Mouse (Mus musculus): ENCODE data around the gene Fam180a.

DNA sequence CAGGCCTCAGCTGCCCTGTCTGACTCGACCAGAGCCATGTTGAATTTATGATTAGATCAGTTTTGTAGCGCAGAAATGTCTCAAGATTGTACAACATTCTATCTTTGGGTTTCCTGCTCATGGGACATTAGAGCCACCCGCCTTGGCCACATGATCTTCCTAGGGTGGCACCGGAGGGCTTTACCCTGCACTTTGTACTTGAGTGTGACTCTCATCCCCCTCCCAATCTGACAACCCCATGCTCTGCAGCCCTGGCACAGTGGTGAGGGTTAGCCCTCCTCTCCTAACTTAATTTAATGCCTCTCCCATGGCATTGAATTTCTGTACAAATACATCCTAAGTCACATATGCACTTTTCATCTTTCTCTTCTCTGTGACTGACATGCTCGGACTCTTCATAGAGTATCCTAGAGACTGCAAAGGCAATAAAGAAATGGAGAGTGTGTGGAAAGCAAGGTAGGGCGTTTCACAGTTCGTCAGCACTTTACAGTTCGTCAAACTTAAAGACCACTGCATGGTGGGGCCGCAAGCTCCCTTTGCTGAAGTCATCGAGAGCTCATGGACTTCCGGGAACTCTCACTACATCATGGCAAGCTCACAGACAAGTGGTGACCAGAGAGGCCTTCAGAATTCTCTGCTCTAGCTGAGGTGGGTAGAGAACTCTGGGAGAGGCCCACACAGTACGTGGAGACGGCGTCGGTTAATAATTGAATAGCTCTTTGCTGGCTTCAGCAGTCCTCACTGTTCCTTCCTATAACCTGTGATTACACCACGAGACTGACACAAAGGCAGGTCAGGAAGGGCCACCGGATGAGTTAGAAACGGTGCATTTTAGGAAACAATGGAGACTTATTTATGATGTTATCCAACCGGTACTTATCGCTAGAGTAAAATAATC, 53.8 kb downstream of the Fam180a start:
- no peak for TF ChIP-seq CTCF (IDR thresholded peaks at IDR 0.05; ENCODE audit: low read depth)
- TF ChIP-seq EP300 (IDR thresholded peaks at IDR 0.05; ENCODE audit: low read depth), result no peak

Measured in liver, embryonic 14.5 days (tissue).